Mouse (Mus musculus) cerebellum, adult 2 months (tissue): ENCODE measurements around the gene Plcb1.

Experiments
- CTCF ChIP-seq: fragments of 200-500 bp; IDR thresholded peaks from 2 replicates; pipeline ENCODE4 v1.5.1; 2011; ENCODE audit warnings: low read depth, mild to moderate bottlenecking, control low read depth, low read length, moderate library complexity, borderline replicate concordance; ENCODE audit not compliant: insufficient read depth
- POLR2A ChIP-seq: fragments of 200-500 bp; IDR thresholded peaks from 2 replicates; pipeline ENCODE4 v1.6.1; 2011; ENCODE audit warnings: low read length, control low read depth, borderline replicate concordance; ENCODE audit not compliant: insufficient read depth

DNA sequence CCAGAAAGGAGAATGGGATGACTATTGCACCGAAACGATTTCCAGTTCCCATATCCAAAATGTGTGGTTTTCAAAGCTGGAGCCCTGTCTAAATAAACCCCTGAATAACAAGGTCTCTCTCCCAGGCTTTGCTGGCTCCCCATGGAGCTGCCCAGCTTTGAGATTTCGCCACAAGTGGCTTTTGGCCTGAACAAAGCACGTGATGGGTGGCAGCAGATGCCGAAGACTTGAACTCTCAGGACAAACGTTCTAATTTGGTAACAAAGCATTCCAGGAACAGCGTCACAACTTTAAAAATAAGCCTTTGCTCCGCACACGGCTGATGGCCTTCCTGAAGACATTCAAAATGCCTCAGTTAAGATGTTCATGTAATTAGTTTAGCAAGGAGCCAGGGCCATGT lies 706.9 kb downstream of the Plcb1 start:
- TF ChIP-seq POLR2A (no peak), CTCF (no peak)
